Mouse (Mus musculus) lung, embryonic 14.5 days (tissue): ENCODE results near the gene Itga3. TPM values are rescaled to one million over a fixed set of nuclear protein-coding genes. Genes with fewer than 3 reads are reported as not detected.

Experiments used
- ATAC-seq: fragments of 200-750 bp; cut with Nextera tagmentation; 2 replicates; pipeline ENCODE4 v1.8.0; 2017; ENCODE audit warnings: mild to moderate bottlenecking, moderate TSS enrichment, moderate library complexity; ENCODE audit not compliant: insufficient read depth
- DNase-seq: peaks from one replicate; pipeline ENCODE4 v3.0.0-alpha.2; 2015
- H3K27ac ChIP-seq: fragments of 300-500 bp; sonication (generic); 2 replicates; pipeline ENCODE4 v1.5.1; 2014; ENCODE audit warnings: low read depth, mild to moderate bottlenecking, moderate library complexity
- H3K27me3 ChIP-seq: fragments of 300-500 bp; sonication (generic); 2 replicates; pipeline ENCODE4 v1.6.1; 2014; ENCODE audit warnings: low read length, control low read depth; ENCODE audit not compliant: insufficient read depth
- H3K36me3 ChIP-seq: fragments of 300-500 bp; sonication (generic); 2 replicates; pipeline ENCODE4 v1.6.1; 2014; ENCODE audit warnings: control low read depth; ENCODE audit not compliant: insufficient read depth
- H3K4me1 ChIP-seq: fragments of 300-500 bp; sonication (generic); 2 replicates; pipeline ENCODE4 v1.6.1; 2014; ENCODE audit warnings: antibody characterized with exemption, control low read depth; ENCODE audit not compliant: insufficient read depth
- H3K4me2 ChIP-seq: fragments of 300-500 bp; sonication (generic); 2 replicates; pipeline ENCODE4 v1.6.1; 2014; ENCODE audit warnings: mild to moderate bottlenecking
- H3K4me3 ChIP-seq: fragments of 300-500 bp; sonication (generic); 2 replicates; pipeline ENCODE4 v1.5.1; 2014; ENCODE audit warnings: low read depth, low read length
- H3K9ac ChIP-seq: fragments of 300-500 bp; sonication (generic); 2 replicates; pipeline ENCODE4 v1.6.1; 2014
- H3K9me3 ChIP-seq: fragments of 300-500 bp; sonication (generic); 2 replicates; pipeline ENCODE4 v1.6.1; 2016; ENCODE audit warnings: low read depth, low read length, control low read depth
- CTCF ChIP-seq: IDR thresholded peaks from 2 replicates; pipeline ENCODE4 v1.5.1; 2016; ENCODE audit warnings: antibody characterized with exemption, low read depth
- WGBS: fragments of 180-500 bp; shearing (Covaris S2); extraction: QIAGEN DNeasy Blood & Tissue Kit; methylation state at CpG from one replicate; pipeline ENCODE4 v1.1.7; 2014; 5-methylcytosine and 5-hydroxymethylcytosine counted together
- polyA plus RNA-seq: library from polyadenylated mRNA; unstranded; fragments of >200 nt; fragmentation: Nextera tagmentation; extraction: Ambion mirVana; gene quantifications from 2 replicates; pipeline ENCODE4 v1.2.1, GENCODE M21; 2014

The Itga3 gene
- polyA plus RNA-seq, 1 experiment from 2014 or later = 27.1 TPM

DNA sequence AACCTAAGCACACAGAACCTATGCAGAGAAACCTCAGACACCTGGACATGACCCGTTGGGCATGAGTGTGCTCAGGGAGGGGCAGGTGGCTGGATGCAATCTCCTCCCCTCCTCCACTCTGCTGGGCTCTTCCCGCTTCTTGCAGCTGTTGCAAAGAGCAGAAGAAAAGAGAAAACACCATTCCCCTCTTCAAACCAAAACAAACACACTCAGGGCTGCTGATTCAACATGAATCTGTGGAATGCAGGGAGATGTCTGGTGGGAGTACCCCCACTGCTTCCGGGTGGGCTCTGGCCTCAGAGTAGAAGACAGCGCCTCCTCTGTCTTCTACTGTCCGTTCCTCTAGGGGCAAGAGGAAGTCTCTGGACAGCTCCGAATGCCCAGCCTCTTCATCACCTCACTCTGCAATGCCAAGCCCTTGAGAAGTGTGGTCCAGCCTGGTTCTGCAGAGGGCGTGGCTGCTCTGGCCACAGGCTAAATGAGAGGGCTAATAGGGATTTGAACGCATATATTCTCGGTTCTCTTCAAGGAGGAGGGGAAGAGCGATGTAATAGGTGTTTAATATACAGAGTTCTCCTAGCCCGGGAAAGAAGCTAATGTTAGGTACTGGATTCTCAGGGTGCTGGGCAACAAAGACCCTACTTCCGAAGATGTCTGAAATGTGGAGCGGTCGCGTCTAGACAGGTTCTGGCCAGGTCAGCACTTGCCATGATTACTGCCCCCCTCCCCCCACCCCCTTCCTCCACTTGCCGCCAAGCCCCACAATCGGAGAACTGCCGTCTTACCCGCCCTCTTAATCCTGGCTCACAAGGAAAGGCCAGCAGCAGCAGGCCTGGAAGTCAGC is 1.2 kb downstream of the Itga3 start:
- Histone ChIP-seq H3K4me3 (peak overlapping the region; percentile 60), H3K27ac (peak overlapping the region; percentile 87; the same call in 1 of the 2 replicates), H3K4me2 (peak overlapping the region; percentile 82), H3K9ac (peak overlapping the region; percentile 65), H3K9me3 (no peaks in the 10 kb centered on the region), H3K36me3 (no peaks in the 10 kb centered on the region), H3K4me1 (peaks cover 54% of the 10 kb centered on the region), H3K27me3 (peaks cover 36% of the 10 kb centered on the region)
- WGBS = 4% methylated on average over 19 of the region's 19 CpGs
- peak; percentile 36; the same call in 1 of the 2 replicates for TF ChIP-seq CTCF
- peak; percentile 61 for DNase-seq
- peak; percentile 23; the same call in 1 of the 2 replicates for ATAC-seq

DNA sequence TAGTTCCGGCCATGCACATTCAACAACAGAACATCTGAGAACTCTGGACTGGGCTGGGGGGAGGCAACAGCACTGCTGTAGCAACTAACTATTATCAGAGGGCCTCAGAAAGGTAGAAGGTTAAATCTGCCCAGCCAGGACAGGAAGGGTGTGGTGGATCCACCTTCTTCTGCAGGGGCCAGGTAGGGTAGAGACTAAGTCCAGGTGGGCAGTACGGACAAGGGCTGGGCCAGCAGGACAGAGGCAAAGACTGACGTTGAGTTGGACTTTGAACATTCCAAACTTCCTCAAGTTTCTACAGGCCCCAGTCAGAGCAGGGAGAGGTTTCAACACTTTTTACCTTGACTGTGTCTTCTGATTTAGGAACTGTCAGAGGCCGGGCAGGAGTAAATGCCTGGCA is 1.9 kb downstream of the Itga3 start:
- Histone ChIP-seq H3K4me2 (peak overlapping the region; percentile 82), H3K36me3 (no peaks in the 10 kb centered on the region), H3K27ac (peak overlapping the region; percentile 87; the same call in 1 of the 2 replicates), H3K9ac (no peak overlapping the region), H3K4me1 (peaks cover 52% of the 10 kb centered on the region), H3K9me3 (no peaks in the 10 kb centered on the region), H3K27me3 (peaks cover 36% of the 10 kb centered on the region), H3K4me3 (peak overlapping the region; percentile 60)
- 40% methylated on average over 4 of the region's 4 CpGs for WGBS
- ATAC-seq (no peak), DNase-seq (no peak)
- TF ChIP-seq CTCF = no peak

- Histone ChIP-seq H3K4me1 (peaks cover 45% of the 10 kb centered on the region), H3K4me3 (no peak overlapping the region), H3K9me3 (no peaks in the 10 kb centered on the region), H3K27me3 (peaks cover 36% of the 10 kb centered on the region), H3K9ac (no peak overlapping the region), H3K36me3 (no peaks in the 10 kb centered on the region), H3K27ac (no peak overlapping the region), H3K4me2 (peak overlapping the region; percentile 82; the same call in 1 of the 2 replicates)
- no peak for TF ChIP-seq CTCF
- peak; percentile 71 for DNase-seq
- WGBS = 56% methylated on average over 4 of the region's 4 CpGs
- ATAC-seq = no peak
Observed at GRCm38 (mm10) chr11:95073835-95074234, 2.8 kb downstream of the Itga3 start.

GRCm38 (mm10) chr11:95072804-95073203 is 3.8 kb downstream of the Itga3 start:
- peak; percentile 14 for DNase-seq
- WGBS = 56% methylated on average over 5 of the region's 5 CpGs
- Histone ChIP-seq H3K36me3 (no peaks in the 10 kb centered on the region; the same call in 1 of the 2 replicates), H3K4me2 (no peak overlapping the region), H3K27ac (no peak overlapping the region), H3K9me3 (no peaks in the 10 kb centered on the region), H3K4me1 (peaks cover 39% of the 10 kb centered on the region), H3K9ac (no peak overlapping the region), H3K4me3 (no peak overlapping the region), H3K27me3 (peaks cover 31% of the 10 kb centered on the region)
- no peak for TF ChIP-seq CTCF
- no peak for ATAC-seq

DNA sequence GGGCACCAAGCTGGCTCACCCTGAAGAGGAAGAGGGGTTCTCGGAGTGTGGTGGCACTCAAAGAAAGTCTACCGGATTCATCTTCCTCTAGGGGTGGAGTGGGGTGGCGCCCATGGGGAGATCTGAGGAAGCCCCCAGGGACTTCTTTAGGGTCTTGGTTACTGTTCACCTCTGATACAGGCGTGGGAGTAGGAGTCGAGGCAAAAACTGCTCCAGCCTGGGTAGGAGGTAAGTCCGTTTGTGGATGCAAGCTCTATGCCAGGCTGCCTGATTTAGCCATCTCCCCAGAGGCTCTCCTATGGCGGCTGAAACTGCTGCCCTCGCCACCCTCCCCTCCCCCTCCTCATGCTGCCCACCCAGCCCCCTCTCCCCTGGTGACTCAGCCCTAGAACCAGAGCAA is 4.5 kb downstream of the Itga3 start:
- no peak for TF ChIP-seq CTCF
- Histone ChIP-seq H3K4me3 (no peak overlapping the region), H3K27ac (peak overlapping the region; percentile 84; the same call in 1 of the 2 replicates), H3K9me3 (no peaks in the 10 kb centered on the region), H3K9ac (no peak overlapping the region), H3K4me2 (no peak overlapping the region), H3K27me3 (peaks cover 24% of the 10 kb centered on the region), H3K4me1 (peaks cover 39% of the 10 kb centered on the region), H3K36me3 (peaks cover 4% of the 10 kb centered on the region; the same call in 1 of the 2 replicates)
- WGBS = 72% methylated on average over 8 of the region's 8 CpGs
- DNase-seq (no peak), ATAC-seq (no peak)

GRCm38 (mm10) chr11:95071266-95071665 is 5.3 kb downstream of the Itga3 start:
- H3K4me3 ChIP-seq = no peak overlapping the region
- H3K4me2 ChIP-seq = peak overlapping the region; percentile 27; the same call in 1 of the 2 replicates
- no peak overlapping the region for H3K9ac ChIP-seq
- 21% methylated on average over 7 of the region's 7 CpGs for WGBS
- TF ChIP-seq CTCF = no peak
- H3K4me1 ChIP-seq = peaks cover 39% of the 10 kb centered on the region
- peaks cover 4% of the 10 kb centered on the region; the same call in 1 of the 2 replicates for H3K36me3 ChIP-seq
- ATAC-seq = peak; percentile 66
- peak; percentile 87 for DNase-seq
- peak overlapping the region; percentile 84; the same call in 1 of the 2 replicates for H3K27ac ChIP-seq
- H3K27me3 ChIP-seq = peaks cover 16% of the 10 kb centered on the region
- no peaks in the 10 kb centered on the region for H3K9me3 ChIP-seq
